Mouse (Mus musculus) midbrain, embryonic 16.5 days (tissue): ENCODE data around the gene Magi1. TPM values are rescaled to one million over a fixed set of nuclear protein-coding genes. Genes with fewer than 3 reads are reported as not detected.

ENCODE experiments used
- ATAC-seq: fragments of 200-750 bp; cut with Nextera tagmentation; 2 replicates; pipeline ENCODE4 v1.8.0; 2017; ENCODE audit warnings: moderate TSS enrichment
- H3K27ac ChIP-seq: fragments of 300-500 bp; sonication (generic); 2 replicates; pipeline ENCODE4 v1.5.1; 2014; ENCODE audit warnings: mild to moderate bottlenecking, low read length, mixed read lengths
- H3K27me3 ChIP-seq: fragments of 300-500 bp; sonication (generic); 2 replicates; pipeline ENCODE4 v1.6.1; 2014; ENCODE audit warnings: low read depth, low read length, mixed read lengths; ENCODE audit not compliant: control insufficient read depth, insufficient read depth
- H3K36me3 ChIP-seq: fragments of 300-500 bp; sonication (generic); 2 replicates; pipeline ENCODE4 v1.6.1; 2014; ENCODE audit warnings: mild to moderate bottlenecking, low read length, moderate library complexity, mixed read lengths; ENCODE audit not compliant: control insufficient read depth, insufficient read depth
- H3K4me1 ChIP-seq: fragments of 300-500 bp; sonication (generic); 2 replicates; pipeline ENCODE4 v1.6.1; 2014; ENCODE audit warnings: mild to moderate bottlenecking, low read length, mixed read lengths; ENCODE audit not compliant: control insufficient read depth, insufficient read depth
- H3K4me2 ChIP-seq: fragments of 300-500 bp; sonication (generic); 2 replicates; pipeline ENCODE4 v1.6.1; 2014; ENCODE audit warnings: mild to moderate bottlenecking, low read length, mixed read lengths
- H3K4me3 ChIP-seq: fragments of 300-500 bp; sonication (generic); 2 replicates; pipeline ENCODE4 v1.5.1; 2014; ENCODE audit warnings: low read depth, mild to moderate bottlenecking, low read length, moderate library complexity, mixed read lengths
- H3K9ac ChIP-seq: fragments of 300-500 bp; sonication (generic); 2 replicates; pipeline ENCODE4 v1.6.1; 2014; ENCODE audit warnings: low read depth, low read length, mixed read lengths
- H3K9me3 ChIP-seq: fragments of 300-500 bp; sonication (generic); replicated peaks from 2 replicates; pipeline ENCODE4 v1.6.1; 2014; ENCODE audit warnings: mild to moderate bottlenecking, low read length, mixed read lengths; ENCODE audit not compliant: control insufficient read depth, poor library complexity, severe bottlenecking
- WGBS: fragments of 180-500 bp; shearing (Covaris S2); extraction: QIAGEN DNeasy Blood & Tissue Kit; methylation state at CpG from one replicate; pipeline ENCODE4 v1.1.7; 2014; 5-methylcytosine and 5-hydroxymethylcytosine counted together
- polyA plus RNA-seq: library from polyadenylated mRNA; unstranded; fragments of >200 nt; fragmentation: Nextera tagmentation; extraction: Ambion mirVana; gene quantifications from 2 replicates; pipeline ENCODE4 v1.2.1, GENCODE M21; 2015

The Magi1 gene
- polyA plus RNA-seq, 1 experiment from 2014 or later: 34.6 TPM

DNA sequence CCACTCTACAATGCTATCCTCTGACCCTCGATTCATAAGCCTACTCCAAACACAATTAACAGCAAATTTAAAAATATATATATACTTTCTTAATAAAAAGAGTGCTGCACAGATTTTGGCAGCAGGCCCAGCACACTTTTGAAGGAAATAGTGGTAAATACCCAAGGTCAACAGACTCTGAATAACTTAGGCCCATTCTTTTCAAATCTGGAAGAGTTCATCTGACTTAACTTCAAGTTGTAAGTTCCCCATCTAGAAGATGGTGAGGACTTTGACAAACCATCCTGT, 137.6 kb downstream of the Magi1 start:
- 55% methylated on average over 1 of the region's 1 CpGs for WGBS
- Histone ChIP-seq H3K4me3 (no peak overlapping the region), H3K4me2 (no peak overlapping the region), H3K9me3 (no peaks in the 10 kb centered on the region), H3K27ac (no peak overlapping the region), H3K9ac (no peak overlapping the region), H3K27me3 (no peaks in the 10 kb centered on the region), H3K4me1 (0 out of 2 replicates have a peak, but pooled peaks cover 3% of the 10 kb centered on the region), H3K36me3 (no peaks in the 10 kb centered on the region)
- ATAC-seq: no peak

DNA sequence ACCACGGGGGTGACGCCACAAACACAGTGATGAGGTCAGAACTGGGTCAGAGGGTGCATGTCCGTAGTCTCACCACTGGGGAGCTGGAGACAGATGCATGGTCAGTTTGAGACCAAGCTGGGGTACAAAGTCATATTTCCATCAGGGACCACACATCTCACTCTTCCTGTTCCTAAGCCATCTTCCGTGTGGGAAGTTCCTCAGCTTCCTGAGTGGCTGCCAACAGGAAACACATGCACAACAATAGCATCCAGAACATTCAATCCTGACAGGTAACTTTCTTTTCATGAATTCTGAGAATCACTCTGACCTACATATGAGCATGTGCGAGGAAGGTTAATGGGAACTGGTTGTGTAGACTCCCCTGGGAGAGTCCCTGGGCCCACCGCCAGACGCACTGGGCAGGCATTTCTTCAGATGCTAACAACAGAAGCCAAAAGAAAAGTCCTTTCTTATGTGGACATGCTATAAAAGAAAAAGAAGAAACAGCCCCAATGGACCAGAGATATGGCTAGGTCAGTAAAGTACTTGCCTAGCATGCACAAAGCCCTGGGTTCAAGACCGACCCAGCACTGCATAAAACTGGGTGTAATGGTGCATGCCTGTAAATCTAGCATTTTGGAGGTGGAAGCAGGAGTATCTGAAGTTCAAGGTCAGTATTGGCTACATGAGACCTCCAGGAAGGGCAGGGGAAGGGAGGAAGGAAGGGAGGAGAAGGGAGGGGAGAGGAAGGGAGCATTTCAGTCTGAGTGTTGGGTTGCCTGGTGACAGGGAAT, 138.1 kb downstream of the Magi1 start:
- no peak for ATAC-seq
- H3K27me3 ChIP-seq: no peaks in the 10 kb centered on the region

DNA sequence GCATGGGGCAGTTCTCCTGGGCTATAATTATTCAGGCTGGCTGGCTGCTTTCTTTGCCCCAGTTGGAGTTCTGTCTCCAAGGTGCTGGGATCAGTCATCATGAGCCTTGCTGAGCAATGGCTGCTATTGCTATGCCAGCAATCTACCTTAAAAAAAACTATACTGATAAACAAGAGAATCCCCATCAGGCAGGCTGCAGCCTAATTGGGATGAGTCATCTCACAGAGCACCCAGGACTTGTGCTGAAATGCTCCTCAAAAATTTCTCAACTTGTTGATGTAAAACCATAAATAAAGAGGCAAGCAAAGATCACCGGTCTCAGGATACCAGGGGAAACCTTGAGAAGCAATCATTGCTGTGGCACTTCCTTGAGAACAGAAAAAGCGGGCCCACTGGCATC, 141.2 kb downstream of the Magi1 start:
- Histone ChIP-seq H3K4me1 (0 out of 2 replicates have a peak, but pooled peaks cover 3% of the 10 kb centered on the region), H3K27ac (no peak overlapping the region), H3K36me3 (no peaks in the 10 kb centered on the region), H3K9ac (no peak overlapping the region), H3K9me3 (no peaks in the 10 kb centered on the region), H3K4me2 (no peak overlapping the region), H3K4me3 (no peak overlapping the region), H3K27me3 (no peaks in the 10 kb centered on the region)
- no peak for ATAC-seq
- 98% methylated on average over 2 of the region's 2 CpGs for WGBS

More for the DNA sequence above, 138.1 kb downstream of the Magi1 start:
- Histone ChIP-seq H3K36me3 (no peaks in the 10 kb centered on the region), H3K27ac (no peak overlapping the region), H3K4me3 (no peak overlapping the region), H3K4me1 (0 out of 2 replicates have a peak, but pooled peaks cover 3% of the 10 kb centered on the region), H3K9me3 (no peaks in the 10 kb centered on the region), H3K9ac (no peak overlapping the region), H3K4me2 (no peak overlapping the region)
- 92% methylated on average over 8 of the region's 8 CpGs for WGBS

DNA sequence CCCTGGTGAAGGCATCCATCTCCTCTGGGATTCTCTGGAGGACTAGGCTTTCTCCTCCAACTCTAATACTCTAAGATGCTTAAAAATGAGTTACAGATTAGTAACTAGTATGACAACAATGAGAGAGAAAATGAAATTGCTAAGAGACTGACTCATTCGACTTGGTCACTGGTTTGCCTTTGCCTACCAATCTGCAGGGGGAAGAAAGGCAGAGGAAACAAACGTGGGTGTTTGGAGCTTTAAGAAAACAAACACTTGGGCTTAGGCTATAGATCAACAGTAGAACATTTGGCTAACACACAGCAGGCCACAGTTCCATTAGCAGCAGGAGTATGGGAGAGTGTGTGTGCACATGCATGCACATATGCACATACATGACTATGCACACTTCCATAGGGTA, 142.2 kb downstream of the Magi1 start:
- ATAC-seq: no peak
- Histone ChIP-seq H3K4me3 (no peak overlapping the region), H3K9ac (no peak overlapping the region), H3K27ac (no peak overlapping the region), H3K4me2 (no peak overlapping the region), H3K36me3 (no peaks in the 10 kb centered on the region), H3K27me3 (no peaks in the 10 kb centered on the region), H3K9me3 (no peaks in the 10 kb centered on the region), H3K4me1 (no peaks in the 10 kb centered on the region)
- WGBS: 76% methylated on average over 2 of the region's 2 CpGs

DNA sequence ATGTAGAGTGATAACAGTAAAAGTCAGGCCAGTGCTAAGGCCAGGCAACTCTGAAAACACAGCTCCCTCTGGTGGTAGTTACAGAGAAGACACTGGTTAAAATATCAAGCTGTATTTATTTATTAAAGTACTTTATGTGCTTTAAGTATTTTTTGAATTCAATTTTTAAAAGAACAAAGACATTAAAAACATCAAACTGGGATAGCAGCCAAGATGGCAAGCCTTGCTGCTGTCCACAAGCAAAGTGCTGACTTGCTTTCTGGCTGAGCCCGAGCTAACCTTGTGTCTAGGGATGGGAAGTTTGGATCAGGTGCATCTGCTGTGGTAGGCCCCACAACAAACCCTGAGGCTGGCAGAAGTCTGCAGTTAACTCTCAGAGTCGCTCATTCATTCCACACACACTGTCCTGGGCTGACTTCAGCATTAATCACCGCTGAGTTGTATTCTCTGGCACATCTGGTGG, 143.7 kb downstream of the Magi1 start:
- no peak overlapping the region for H3K27ac ChIP-seq

DNA sequence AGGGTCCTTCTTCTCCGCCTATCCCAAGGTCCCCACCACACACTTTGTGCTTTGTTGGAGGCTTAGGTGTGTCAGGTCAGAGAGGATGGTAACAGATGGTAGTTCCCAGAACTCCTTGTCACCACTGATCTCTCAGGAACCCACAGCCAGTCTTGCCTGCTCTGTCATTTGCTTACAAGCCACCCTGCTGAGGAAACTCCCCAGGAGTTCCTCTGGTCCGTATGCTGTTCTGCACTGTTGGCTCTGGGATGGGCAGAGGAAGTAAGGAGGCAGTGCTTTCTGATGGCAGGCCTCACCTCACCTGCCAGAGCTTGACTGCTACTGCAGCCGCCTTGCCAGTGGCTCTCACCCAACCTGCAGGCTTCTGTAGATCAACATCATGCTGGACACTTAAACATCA, 147.0 kb downstream of the Magi1 start:
- ATAC-seq: no peak

More for the DNA sequence above, 143.7 kb downstream of the Magi1 start:
- no peak overlapping the region for H3K4me3 ChIP-seq
- H3K9me3 ChIP-seq: no peaks in the 10 kb centered on the region
- 88% methylated on average over 3 of the region's 3 CpGs for WGBS
- H3K36me3 ChIP-seq: no peaks in the 10 kb centered on the region
- H3K27me3 ChIP-seq: no peaks in the 10 kb centered on the region
- H3K4me2 ChIP-seq: no peak overlapping the region
- no peaks in the 10 kb centered on the region for H3K4me1 ChIP-seq
- no peak overlapping the region for H3K9ac ChIP-seq
- ATAC-seq: no peak

DNA sequence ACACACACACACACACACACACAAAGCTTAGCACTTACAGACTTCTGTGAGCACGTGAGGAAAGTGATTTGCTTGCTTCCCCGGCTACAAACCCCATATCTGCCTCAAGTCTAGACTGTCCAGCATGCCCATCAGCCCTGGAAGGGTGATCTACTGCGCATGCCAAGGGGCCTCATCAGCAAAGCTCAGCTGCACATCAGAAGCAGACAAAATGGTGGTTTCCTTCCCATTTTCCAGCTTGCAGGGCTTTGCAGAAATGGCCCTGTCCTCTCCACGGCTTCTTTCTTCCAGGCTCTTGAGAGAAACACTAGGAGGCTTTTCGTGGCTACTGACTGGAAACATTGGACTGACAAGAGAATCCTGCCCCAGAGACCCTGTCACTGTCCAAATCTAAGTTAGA, 149.6 kb downstream of the Magi1 start:
- Histone ChIP-seq H3K9ac (no peak overlapping the region), H3K9me3 (no peaks in the 10 kb centered on the region), H3K4me2 (no peak overlapping the region), H3K4me1 (peaks cover 12% of the 10 kb centered on the region), H3K27ac (no peak overlapping the region), H3K27me3 (no peaks in the 10 kb centered on the region), H3K4me3 (no peak overlapping the region), H3K36me3 (no peaks in the 10 kb centered on the region)
- WGBS: 44% methylated on average over 5 of the region's 5 CpGs
- ATAC-seq: no peak

More for the DNA sequence above, 147.0 kb downstream of the Magi1 start:
- Histone ChIP-seq H3K36me3 (no peaks in the 10 kb centered on the region), H3K4me3 (no peak overlapping the region), H3K4me2 (no peak overlapping the region), H3K9me3 (no peaks in the 10 kb centered on the region), H3K9ac (no peak overlapping the region), H3K27ac (no peak overlapping the region), H3K4me1 (peaks cover 11% of the 10 kb centered on the region), H3K27me3 (no peaks in the 10 kb centered on the region)
- 72% methylated on average over 3 of the region's 3 CpGs for WGBS

DNA sequence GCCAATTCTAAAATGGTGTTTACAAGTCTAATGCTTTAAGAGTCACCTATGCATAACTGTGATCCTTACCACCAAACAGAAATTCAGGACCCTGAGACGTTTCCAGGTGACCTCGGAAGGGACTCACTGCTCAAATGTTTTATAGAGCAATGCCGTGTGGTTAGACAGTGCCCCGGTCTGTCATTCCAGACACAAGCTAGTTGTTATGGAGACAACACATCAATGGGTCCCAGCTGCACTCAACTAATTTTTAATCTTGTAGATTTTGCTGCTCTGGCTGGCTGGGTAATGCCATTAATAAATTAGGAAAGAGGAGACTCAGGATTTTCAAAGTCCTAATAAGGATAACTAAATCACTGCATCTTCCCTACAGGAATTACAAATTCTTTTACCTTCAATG, 151.7 kb downstream of the Magi1 start:
- 36% methylated on average over 4 of the region's 4 CpGs for WGBS
- no peaks in the 10 kb centered on the region for H3K9me3 ChIP-seq
- no peak overlapping the region for H3K9ac ChIP-seq
- H3K4me3 ChIP-seq: no peak overlapping the region
- H3K36me3 ChIP-seq: no peaks in the 10 kb centered on the region
- peaks cover 12% of the 10 kb centered on the region for H3K4me1 ChIP-seq
- no peaks in the 10 kb centered on the region for H3K27me3 ChIP-seq
- ATAC-seq: no peak
- H3K4me2 ChIP-seq: no peak overlapping the region
- H3K27ac ChIP-seq: no peak overlapping the region

DNA sequence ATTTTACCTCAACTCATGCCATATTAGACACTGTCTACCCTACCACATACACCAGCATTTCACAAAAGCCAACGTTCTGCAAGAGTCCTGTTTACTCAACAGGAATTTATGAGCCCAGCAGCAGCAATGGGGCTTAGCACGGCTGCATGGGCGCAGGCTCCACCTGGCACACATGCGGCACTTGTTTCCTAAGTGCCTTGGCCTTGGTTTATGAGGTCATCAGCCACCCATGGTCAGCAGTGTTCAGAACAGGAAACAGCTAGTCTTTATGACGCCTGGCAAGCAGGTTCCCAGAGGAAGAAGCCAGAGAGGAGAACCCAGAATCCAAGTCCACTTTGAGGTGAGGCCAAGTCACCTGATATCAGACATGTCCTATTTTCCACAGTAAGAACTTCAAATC, 153.3 kb downstream of the Magi1 start:
- H3K27me3 ChIP-seq: no peaks in the 10 kb centered on the region
- 87% methylated on average over 5 of the region's 5 CpGs for WGBS

More for the DNA sequence above, 153.3 kb downstream of the Magi1 start:
- no peak overlapping the region for H3K27ac ChIP-seq
- no peaks in the 10 kb centered on the region for H3K36me3 ChIP-seq
- no peaks in the 10 kb centered on the region for H3K9me3 ChIP-seq
- H3K9ac ChIP-seq: no peak overlapping the region
- H3K4me1 ChIP-seq: peaks cover 12% of the 10 kb centered on the region
- H3K4me2 ChIP-seq: no peak overlapping the region
- H3K4me3 ChIP-seq: no peak overlapping the region
- ATAC-seq: no peak
